Mouse (Mus musculus) MEL (cell line): ENCODE measurements around the gene Map3k1. TPM values are rescaled to one million over a fixed set of nuclear protein-coding genes. Genes with fewer than 3 reads are reported as not detected.

Experiments
- DNase-seq: peaks from one replicate; pipeline ENCODE4 v3.0.0; 2011; ENCODE audit warnings: low read depth, low spot score
- H3K27ac ChIP-seq: 2 replicates; pipeline ENCODE4 v1.5.1; 2012; ENCODE audit warnings: low read depth, mild to moderate bottlenecking, control low read depth, low read length, moderate library complexity; ENCODE audit not compliant: control insufficient read depth
- H3K27me3 ChIP-seq, 2 experiments: fragments of 150-350 bp in 1 of 2; sonication (generic) in 1 of 2; 2 replicates each; pipeline ENCODE4 v1.6.1; 2012; ENCODE audit warnings: low read length in 2 of 2, mild to moderate bottlenecking in 2 of 2, improper control_type of control experiment in 1 of 2, moderate library complexity in 1 of 2; ENCODE audit not compliant: insufficient read depth in 2 of 2, control insufficient read depth in 1 of 2
- H3K36me3 ChIP-seq, 2 experiments: 2 replicates each; pipeline ENCODE4 v1.6.1; 2012 to 2014; ENCODE audit warnings: low read length in 2 of 2, improper control_type of control experiment in 1 of 2, inconsistent platforms in 1 of 2, mild to moderate bottlenecking in 1 of 2; ENCODE audit not compliant: insufficient read depth in 2 of 2, control insufficient read depth in 1 of 2
- H3K4me1 ChIP-seq, 2 experiments: fragments of 150-350 bp in 1 of 2; sonication (generic) in 1 of 2; 2 replicates each; pipeline ENCODE4 v1.6.1; 2012; ENCODE audit warnings: low read length in 2 of 2, improper control_type of control experiment in 1 of 2, mild to moderate bottlenecking in 1 of 2; ENCODE audit not compliant: insufficient read depth in 2 of 2, control insufficient read depth in 1 of 2
- H3K4me3 ChIP-seq, 2 experiments: fragments of 150-350 bp in 1 of 2; sonication (generic) in 1 of 2; 2 replicates each; pipeline ENCODE4 v1.5.1; 2012; ENCODE audit warnings: low read depth in 2 of 2, low read length in 2 of 2, mild to moderate bottlenecking in 2 of 2, moderate library complexity in 2 of 2, control low read depth in 1 of 2, improper control_type of control experiment in 1 of 2; ENCODE audit not compliant: control insufficient read depth in 1 of 2, insufficient read depth in 1 of 2
- H3K79me2 ChIP-seq: 2 replicates; pipeline ENCODE4 v1.6.1; 2012; ENCODE audit warnings: mild to moderate bottlenecking, low read length, moderate library complexity; ENCODE audit not compliant: control insufficient read depth, poor library complexity, insufficient read depth
- H3K9ac ChIP-seq: 2 replicates; pipeline ENCODE4 v1.6.1; 2012; ENCODE audit warnings: low read depth, mild to moderate bottlenecking, control low read depth, low read length, moderate library complexity; ENCODE audit not compliant: control insufficient read depth, poor library complexity, severe bottlenecking
- H3K9me3 ChIP-seq: fragments of 150-350 bp; sonication (generic); replicated peaks from 2 replicates; pipeline ENCODE4 v1.6.1; 2012; ENCODE audit warnings: mild to moderate bottlenecking, low read length, improper control_type of control experiment, moderate library complexity; ENCODE audit not compliant: insufficient read depth
- BHLHE40 ChIP-seq: IDR thresholded peaks from 2 replicates; pipeline ENCODE4 v1.6.1; 2012; ENCODE audit warnings: low read depth, mild to moderate bottlenecking, inconsistent platforms, low read length, improper control_type of control experiment, borderline replicate concordance
- CTCF ChIP-seq, 3 experiments: IDR thresholded peaks in 2 of 3; conservative IDR thresholded peaks in 1 of 3; 2 replicates each; pipeline ENCODE4 v1.5.1; 2011 to 2012; ENCODE audit warnings: low read length in 3 of 3, low read depth in 2 of 3, mild to moderate bottlenecking in 2 of 3, improper control_type of control experiment in 1 of 3, inconsistent platforms in 1 of 3, mixed read lengths in 1 of 3, moderate library complexity in 1 of 3; ENCODE audit not compliant: control insufficient read depth in 1 of 3, insufficient read depth in 1 of 3, poor library complexity in 1 of 3, severe bottlenecking in 1 of 3
- GABPA ChIP-seq: IDR thresholded peaks from 2 replicates; pipeline ENCODE4 v1.6.1; 2012; ENCODE audit warnings: low read depth, mild to moderate bottlenecking, inconsistent platforms, low read length, improper control_type of control experiment, moderate library complexity
- HCFC1 ChIP-seq: IDR thresholded peaks from 2 replicates; pipeline ENCODE4 v1.6.1; 2012; ENCODE audit warnings: low read depth, mild to moderate bottlenecking, inconsistent platforms, low read length, improper control_type of control experiment, moderate library complexity
- KAT2A ChIP-seq: conservative IDR thresholded peaks from 2 replicates; pipeline ENCODE4 v1.6.1; 2012; ENCODE audit warnings: low read depth, low read length, improper control_type of control experiment, inconsistent platforms
- MAFK ChIP-seq: IDR thresholded peaks from 2 replicates; pipeline ENCODE4 v1.6.1; 2011; ENCODE audit warnings: low read depth, mild to moderate bottlenecking, low read length, improper control_type of control experiment, borderline replicate concordance
- MAX ChIP-seq: IDR thresholded peaks from 2 replicates; pipeline ENCODE4 v1.6.1; 2011; ENCODE audit warnings: low read length, improper control_type of control experiment
- MEF2A ChIP-seq: IDR thresholded peaks from 2 replicates; pipeline ENCODE4 v1.6.1; 2014; ENCODE audit warnings: low read depth, mild to moderate bottlenecking, inconsistent platforms, low read length, improper control_type of control experiment; ENCODE audit not compliant: poor library complexity, insufficient replicate concordance, severe bottlenecking; ENCODE audit errors: extremely low read depth
- MYB ChIP-seq: IDR thresholded peaks from 2 replicates; pipeline ENCODE4 v1.6.1; 2011; ENCODE audit warnings: mild to moderate bottlenecking, low read depth, low read length, improper control_type of control experiment
- POLR2A ChIP-seq, 2 experiments: IDR thresholded peaks; 2 replicates each; pipeline ENCODE4 v1.6.1; 2011 to 2012; ENCODE audit warnings: low read length in 2 of 2, mild to moderate bottlenecking in 2 of 2, control low read depth in 1 of 2, improper control_type of control experiment in 1 of 2, low read depth in 1 of 2, moderate library complexity in 1 of 2; ENCODE audit not compliant: control insufficient read depth in 1 of 2, insufficient read depth in 1 of 2, poor library complexity in 1 of 2
- RAD21 ChIP-seq: IDR thresholded peaks from 2 replicates; pipeline ENCODE4 v1.6.1; 2011; ENCODE audit warnings: mild to moderate bottlenecking, low read depth, low read length, improper control_type of control experiment
- RCOR1 ChIP-seq: IDR thresholded peaks from 2 replicates; pipeline ENCODE4 v1.6.1; 2012; ENCODE audit warnings: low read depth, mild to moderate bottlenecking, inconsistent platforms, low read length, improper control_type of control experiment
- SIN3A ChIP-seq: IDR thresholded peaks from 2 replicates; pipeline ENCODE4 v1.6.1; 2012; ENCODE audit warnings: low read length, improper control_type of control experiment, inconsistent platforms
- SMC3 ChIP-seq: IDR thresholded peaks from 2 replicates; pipeline ENCODE4 v1.6.1; 2011; ENCODE audit warnings: low read depth, low read length, improper control_type of control experiment
- USF1 ChIP-seq: IDR thresholded peaks from 2 replicates; pipeline ENCODE4 v1.6.1; 2014; ENCODE audit warnings: low read depth, mild to moderate bottlenecking, inconsistent platforms, low read length, improper control_type of control experiment, moderate library complexity
- ZKSCAN1 ChIP-seq: IDR thresholded peaks from 2 replicates; pipeline ENCODE4 v1.6.1; 2012; ENCODE audit warnings: low read depth, mild to moderate bottlenecking, inconsistent platforms, low read length, improper control_type of control experiment, moderate library complexity
- ZMIZ1 ChIP-seq: IDR thresholded peaks from 2 replicates; pipeline ENCODE4 v1.6.1; 2012; ENCODE audit warnings: low read depth, mild to moderate bottlenecking, inconsistent platforms, low read length, improper control_type of control experiment, moderate library complexity
- ZNF384 ChIP-seq: IDR thresholded peaks from 2 replicates; pipeline ENCODE4 v1.6.1; 2012; ENCODE audit warnings: low read depth, mild to moderate bottlenecking, inconsistent platforms, low read length, improper control_type of control experiment
- polyA plus RNA-seq, 2 experiments: library from polyadenylated mRNA; stranded (reverse) in 1 of 2; unstranded in 1 of 2; fragments of >175 nt in 1 of 2; fragments of >200 nt in 1 of 2; gene quantifications; 2 replicates each; pipeline versions ENCODE4 v1.2.1 to v1.2.4; 2012; ENCODE audit warnings: low replicate concordance in 2 of 2, low read depth in 1 of 2; ENCODE audit not compliant: insufficient read length in 2 of 2, insufficient read depth in 1 of 2, missing spikeins in 1 of 2
- total RNA-seq: library from RNA; depleted of rRNA; stranded (reverse); fragments of 300-350 nt; gene quantifications from 2 replicates; pipeline ENCODE4 v1.2.3, GENCODE M21; 2012

The Map3k1 gene
- total and polyA plus RNA-seq, 3 experiments = 4.3 to 20.7 (median 4.4) TPM

GRCm38 (mm10) chr13:111835787-111836186 is 27.0 kb upstream of the Map3k1 start:
- TF ChIP-seq USF1 (no peak), SIN3A (no peak), CTCF (IDR thresholded peaks at IDR 0.05 in 2 of 3, conservative IDR thresholded peaks at IDR 0.05 in 1 of 3; ENCODE audit: control insufficient read depth in 1 of 3, insufficient read depth in 1 of 3, low read depth in 2 of 3, low read length in 3 of 3, poor library complexity in 1 of 3, severe bottlenecking in 1 of 3) (no peak), SMC3 (no peak), MEF2A (no peak), RCOR1 (no peak), RAD21 (no peak), HCFC1 (no peak), ZKSCAN1 (no peak), GABPA (no peak), MAX (no peak), BHLHE40 (no peak), MYB (no peak), KAT2A (no peak), ZNF384 (no peak)
- no peak overlapping the region for H3K9ac ChIP-seq
- no peak overlapping the region for H3K4me3 ChIP-seq
- H3K9me3 ChIP-seq = no peaks in the 10 kb centered on the region
- DNase-seq = no peak
- no peaks in the 10 kb centered on the region for H3K36me3 ChIP-seq
- no peaks in the 10 kb centered on the region for H3K4me1 ChIP-seq
- no peak overlapping the region for H3K27ac ChIP-seq
- H3K27me3 ChIP-seq = peaks cover 0 to 2% of the 10 kb centered on the region in 2 experiments; a peak in 2 of 4 replicates
- no peaks in the 10 kb centered on the region for H3K79me2 ChIP-seq

DNA sequence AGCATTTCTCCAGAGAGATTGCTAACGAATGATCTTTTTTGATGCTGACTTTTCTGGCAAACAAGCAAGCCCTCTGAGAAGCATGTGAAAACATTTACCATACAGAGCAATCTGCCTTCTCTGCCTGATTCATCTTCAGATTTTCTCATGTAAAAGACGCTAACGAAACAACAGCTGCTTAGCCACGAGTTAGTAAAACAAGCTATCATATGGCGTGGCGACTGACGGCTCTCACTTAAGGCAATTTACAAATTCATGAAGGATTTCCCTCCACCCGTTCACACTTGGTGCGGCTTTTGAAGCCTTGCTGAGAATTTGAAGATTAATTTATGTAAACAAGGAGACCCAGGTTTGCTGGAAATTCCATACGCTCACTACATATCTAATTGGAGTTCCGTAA is 25.8 kb upstream of the Map3k1 start:
- Histone ChIP-seq H3K9me3 (no peaks in the 10 kb centered on the region), H3K9ac (no peak overlapping the region), H3K27ac (no peak overlapping the region), H3K36me3 (no peaks in the 10 kb centered on the region), H3K4me3 (no peak overlapping the region), H3K27me3 (peaks cover 0 to 2% of the 10 kb centered on the region in 2 experiments; a peak in 2 of 4 replicates), H3K4me1 (no peaks in the 10 kb centered on the region), H3K79me2 (no peaks in the 10 kb centered on the region)
- DNase-seq = no peak
- TF ChIP-seq MYB (no peak), MAFK (no peak), ZMIZ1 (no peak), USF1 (no peak), POLR2A (IDR thresholded peaks at IDR 0.05; ENCODE audit: control insufficient read depth in 1 of 2, insufficient read depth in 1 of 2, low read depth in 1 of 2, low read length in 2 of 2, poor library complexity in 1 of 2) (no peak)
